Mouse (Mus musculus): ENCODE data around the gene Shld1.
A peak's percentile ranks its signal among the peaks of the same experiment; 100 is the strongest.

Shld1 gene

DNA sequence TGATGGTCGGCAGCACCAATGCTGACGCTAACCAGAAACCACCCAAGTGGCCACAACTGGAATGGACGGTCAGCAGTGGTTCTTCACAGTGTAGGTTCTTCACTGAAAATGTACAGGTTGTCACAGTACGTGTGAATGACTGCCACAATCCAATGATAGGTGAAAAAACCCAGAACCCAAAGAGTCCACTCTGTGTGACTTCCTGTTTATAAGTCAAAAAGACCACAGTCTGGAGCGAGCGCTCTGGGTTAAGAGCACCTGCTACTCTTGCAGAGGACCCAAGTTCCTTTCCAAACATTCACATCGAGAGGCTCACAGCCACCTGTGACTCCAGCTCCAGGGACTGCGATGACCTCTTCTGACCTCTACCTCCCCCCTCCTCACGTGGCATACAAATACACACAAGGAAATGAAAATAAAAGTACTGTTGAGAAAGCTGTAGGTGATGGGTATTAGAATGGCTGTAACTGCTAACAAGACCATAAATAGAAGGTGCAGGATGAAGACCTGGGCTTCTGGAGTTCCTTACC is 38.7 kb downstream of the Shld1 start:
- no peak for DNase-seq

- DNase-seq: no peak
These were observed 39.4 kb downstream of the Shld1 start for GRCm38 (mm10) chr2:132726156-132726555.

- peak; percentile 75 for DNase-seq
These were observed 46.2 kb downstream of the Shld1 start for GRCm38 (mm10) chr2:132732940-132733339.

DNA sequence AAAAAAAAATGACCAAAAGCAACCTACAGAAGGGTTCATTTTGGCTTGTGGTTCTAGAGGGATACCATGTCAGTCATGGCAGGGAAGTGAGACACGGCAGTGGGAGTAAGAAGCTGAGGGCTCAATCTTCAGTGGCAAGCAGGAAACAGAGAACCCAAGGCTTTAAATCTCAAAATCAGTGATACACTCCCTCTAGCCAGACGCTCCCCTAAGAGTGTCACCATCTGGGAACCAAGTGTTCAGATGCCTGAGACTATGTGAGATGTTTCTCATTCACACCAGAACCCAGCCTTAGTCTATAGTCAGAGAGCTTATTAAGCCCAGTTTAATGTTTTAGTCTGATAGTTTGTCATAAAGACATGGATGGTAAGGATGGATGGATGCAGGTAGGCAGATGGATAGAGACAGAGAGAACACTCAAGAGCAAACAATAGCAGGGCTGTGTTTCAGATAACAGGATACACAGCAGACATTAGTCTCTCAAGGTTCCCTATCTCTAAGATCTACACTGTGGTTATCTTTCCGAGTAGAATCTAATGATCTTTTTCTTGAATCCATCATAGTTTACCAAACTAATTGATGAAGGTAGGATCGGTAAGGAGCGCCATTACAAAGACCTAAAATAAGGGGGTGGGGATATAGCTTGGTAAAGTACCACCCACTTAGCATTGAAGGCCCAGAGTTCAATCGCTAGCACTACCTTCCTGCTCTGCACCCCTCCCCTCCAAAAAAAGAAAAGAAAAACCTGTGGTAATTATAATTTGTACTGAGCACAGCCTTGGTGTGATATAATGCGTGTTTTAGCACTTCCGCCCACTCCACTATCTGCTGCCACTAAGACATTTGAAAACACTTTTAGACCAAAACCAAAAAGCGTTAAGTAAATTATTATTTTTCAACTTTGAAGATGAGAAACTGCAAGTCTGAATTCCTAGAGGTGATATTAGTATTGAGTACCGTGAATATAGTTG is 47.2 kb downstream of the Shld1 start:
- no peak for DNase-seq

GRCm38 (mm10) chr2:132738816-132739432 is 52.2 kb downstream of the Shld1 start:
- no peak for DNase-seq

DNA sequence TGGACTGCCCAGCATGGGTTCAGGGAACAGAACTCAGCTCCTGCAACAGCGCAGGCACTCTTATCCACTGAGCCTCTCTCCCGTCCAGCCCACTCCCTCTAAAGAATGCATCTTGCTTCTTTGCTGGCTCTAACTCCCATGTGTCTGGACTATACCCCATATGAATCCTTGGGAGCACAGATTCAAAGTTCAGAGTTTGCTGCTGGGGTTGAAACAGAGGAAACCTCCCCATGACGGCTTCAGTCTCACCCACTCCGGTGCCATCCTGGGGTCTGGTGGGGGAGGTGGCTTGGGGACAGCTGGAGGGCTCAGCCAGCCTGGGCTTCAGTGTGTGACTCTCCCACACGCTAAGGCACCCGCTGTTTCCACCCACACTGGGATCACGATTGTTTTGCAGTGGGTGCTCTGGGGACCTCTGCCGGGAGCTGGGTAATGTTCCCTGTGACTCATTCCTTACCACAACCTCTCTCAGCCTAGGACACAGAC is 55.2 kb downstream of the Shld1 start:
- DNase-seq: peak; percentile 49

- DNase-seq: no peak
These were observed 58.1 kb downstream of the Shld1 start for GRCm38 (mm10) chr2:132744866-132745265.

DNA sequence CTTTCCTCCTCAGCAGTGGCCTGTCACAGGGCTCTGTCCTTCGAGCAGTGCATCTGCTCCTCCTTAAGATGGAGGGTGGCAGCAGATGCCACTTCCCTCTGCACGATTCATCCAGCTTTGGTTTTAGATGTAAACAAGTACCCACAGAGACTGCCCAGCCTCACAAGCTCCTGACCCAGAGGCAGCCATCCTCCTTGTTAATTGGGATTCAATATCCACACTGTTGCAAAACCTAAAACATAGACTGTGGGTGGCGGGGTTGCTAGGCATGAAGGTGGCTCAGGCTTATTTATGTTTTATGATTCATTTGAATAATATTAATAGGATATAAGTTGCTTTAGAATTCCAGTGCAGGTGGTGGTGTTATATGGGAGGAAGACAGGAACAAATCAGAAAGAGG is 59.4 kb downstream of the Shld1 start:
- DNase-seq: no peak

DNA sequence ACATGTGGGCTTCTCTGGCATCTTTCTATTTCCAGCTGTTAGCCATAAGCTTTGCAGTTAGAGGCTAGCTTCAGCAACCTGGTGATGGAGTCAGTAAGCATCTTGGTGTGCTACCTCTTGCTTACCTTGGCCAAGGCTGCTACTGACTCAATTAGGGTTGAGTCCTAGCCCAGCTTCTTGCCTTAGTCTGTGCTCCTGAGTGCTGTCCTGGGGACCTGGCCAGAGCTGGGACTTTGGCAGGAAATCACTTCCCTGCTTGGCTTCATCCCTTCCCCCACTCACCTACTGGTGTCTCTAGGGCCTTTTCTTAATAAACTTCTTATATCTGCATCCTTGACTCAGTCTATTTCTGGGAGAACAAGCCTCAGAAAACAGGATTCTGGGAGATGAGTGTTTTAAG is 64.0 kb downstream of the Shld1 start:
- no peak for DNase-seq

GRCm38 (mm10) chr2:132751141-132752066 is 64.7 kb downstream of the Shld1 start:
- no peak for DNase-seq

DNA sequence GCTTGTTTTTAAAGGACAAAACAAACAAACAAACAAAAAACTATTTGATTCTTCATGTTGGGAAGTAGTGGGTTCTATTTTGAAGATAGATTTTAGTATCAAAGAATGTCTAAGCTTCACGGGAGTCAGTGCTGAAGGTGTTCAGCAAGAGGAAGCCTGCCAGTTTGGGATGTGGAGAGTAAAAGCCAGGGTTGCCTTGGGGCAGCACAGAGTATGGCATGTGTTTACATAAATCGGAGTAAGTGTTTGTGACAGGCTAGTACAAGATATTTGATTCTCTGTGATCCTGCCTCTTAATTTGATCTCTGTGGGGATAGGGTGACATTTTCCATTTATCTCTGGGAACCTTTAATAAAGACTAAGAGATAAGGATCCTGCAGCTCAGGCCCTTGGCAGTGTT is 65.7 kb downstream of the Shld1 start:
- no peak for DNase-seq

DNA sequence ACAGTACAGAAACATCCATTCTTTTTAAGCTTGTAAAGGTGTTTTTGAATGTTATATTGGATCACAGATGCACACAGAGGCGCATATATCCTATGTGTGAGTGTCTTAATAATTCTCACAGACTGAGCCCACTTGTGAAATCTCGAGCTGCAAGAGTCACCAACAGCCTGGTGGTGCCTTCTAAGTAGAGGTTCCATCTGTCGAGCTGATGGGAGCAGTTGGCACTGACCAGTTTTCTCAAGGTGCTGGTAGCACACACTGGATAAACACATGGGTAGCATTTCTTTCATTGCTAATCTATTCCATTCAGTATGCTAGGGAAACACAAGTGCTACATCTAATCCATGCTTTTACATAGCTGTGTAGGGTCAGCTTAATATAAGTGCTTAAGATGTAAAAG is 66.4 kb downstream of the Shld1 start:
- no peak for DNase-seq

DNA sequence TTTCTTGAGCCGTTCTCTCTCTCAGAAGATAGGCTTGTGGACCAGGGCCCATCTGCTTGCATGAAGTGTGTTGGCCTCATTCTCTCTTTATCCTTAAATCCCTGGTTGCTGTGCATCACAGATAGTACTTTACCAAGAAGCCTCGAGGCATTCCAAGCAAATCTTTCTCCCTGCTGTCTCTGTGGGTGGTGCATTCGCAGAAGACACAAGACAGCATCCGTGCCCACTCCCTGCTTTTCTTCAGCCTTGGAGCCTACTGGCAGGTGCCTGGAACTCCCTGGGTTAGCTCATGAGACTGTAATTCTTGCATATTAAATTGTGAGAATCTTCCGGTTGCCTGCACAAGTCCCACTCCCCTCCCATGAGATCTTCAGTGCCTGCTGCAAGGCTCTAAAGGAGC is 71.2 kb downstream of the Shld1 start:
- no peak for DNase-seq

- no peak for DNase-seq
These were observed 84.1 kb downstream of the Shld1 start for GRCm38 (mm10) chr2:132770822-132771221.

DNA sequence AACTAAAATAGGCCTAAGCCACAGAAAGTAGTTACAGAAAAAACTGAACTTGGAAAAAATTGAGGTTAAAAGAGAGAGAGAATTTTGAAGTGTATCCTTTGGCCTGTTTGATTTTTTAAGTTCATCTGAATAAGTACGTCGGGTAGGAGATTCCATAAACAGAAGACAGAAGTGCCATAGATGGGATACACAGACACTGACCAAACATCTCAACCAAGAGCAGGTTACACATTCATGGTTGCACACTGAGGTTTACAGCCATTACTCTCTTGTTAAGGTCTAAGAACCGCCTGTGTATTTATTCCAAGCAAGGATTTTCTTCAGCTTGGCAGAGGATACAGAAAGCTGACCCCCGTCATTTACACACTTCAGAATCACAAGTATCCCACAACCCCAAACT is 94.2 kb downstream of the Shld1 start, which contains the start of gene Chgb:
Gene Chgb, plus strand, starts transcription at position 301 of the 400 bp plus-strand sequence.
- no peak for DNase-seq

DNA sequence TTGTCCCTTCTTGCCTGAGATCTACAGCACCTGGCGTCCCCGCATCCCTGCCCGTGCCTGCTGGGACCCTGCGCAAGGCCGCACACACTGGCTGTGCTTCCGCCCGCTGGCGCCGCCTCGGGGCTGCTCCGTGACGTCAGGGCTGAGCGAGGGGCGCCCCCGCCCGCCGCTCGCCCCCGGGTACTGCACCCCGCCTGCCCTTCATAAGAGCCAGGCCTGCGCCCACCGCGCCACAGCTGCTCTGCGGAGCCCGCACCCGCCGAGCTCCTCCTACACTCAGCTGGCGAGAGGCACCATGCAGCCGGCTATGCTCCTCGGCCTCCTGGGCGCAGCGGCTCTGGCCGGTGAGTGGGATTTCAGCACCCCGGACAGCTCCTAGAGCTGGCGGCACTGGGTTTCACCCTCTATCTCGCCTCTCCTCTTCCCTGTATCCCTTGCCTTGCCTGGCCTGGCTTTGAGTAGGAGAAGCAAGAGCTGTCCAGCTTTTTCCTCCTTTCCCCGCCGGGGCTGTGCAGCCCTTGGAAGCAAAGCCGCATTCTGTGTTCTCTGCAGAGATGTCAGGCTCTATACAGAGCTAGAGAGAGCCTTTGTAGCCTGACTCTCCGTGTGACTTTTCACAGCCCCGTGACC is 94.8 kb downstream of the Shld1 start:
- DNase-seq: peak; percentile 87

- no peak for DNase-seq
These were observed 97.3 kb downstream of the Shld1 start for GRCm38 (mm10) chr2:132784039-132784438.

DNA sequence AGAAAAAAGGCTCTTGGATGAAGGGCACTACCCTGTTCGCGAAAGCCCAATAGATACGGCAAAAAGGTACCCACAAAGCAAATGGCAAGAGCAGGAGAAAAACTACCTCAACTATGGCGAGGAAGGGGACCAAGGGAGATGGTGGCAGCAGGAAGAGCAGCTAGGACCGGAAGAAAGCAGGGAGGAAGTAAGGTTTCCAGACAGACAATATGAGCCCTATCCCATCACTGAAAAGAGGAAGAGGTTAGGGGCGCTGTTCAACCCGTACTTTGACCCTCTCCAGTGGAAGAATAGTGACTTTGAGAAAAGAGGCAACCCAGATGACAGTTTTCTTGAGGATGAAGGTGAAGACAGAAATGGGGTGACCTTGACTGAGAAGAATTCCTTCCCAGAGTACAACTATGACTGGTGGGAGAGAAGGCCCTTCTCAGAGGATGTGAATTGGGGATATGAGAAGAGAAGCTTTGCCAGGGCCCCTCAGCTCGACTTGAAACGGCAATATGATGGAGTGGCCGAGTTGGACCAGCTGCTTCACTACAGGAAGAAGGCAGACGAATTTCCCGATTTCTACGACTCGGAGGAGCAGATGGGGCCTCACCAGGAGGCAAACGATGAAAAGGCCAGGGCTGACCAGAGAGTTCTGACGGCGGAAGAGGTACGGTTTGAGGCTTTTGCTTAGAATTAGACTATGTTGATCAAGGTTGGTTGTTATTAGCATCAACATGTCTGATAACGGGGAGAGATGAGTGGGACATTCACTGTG is 106.9 kb downstream of the Shld1 start:
- no peak for DNase-seq

DNA sequence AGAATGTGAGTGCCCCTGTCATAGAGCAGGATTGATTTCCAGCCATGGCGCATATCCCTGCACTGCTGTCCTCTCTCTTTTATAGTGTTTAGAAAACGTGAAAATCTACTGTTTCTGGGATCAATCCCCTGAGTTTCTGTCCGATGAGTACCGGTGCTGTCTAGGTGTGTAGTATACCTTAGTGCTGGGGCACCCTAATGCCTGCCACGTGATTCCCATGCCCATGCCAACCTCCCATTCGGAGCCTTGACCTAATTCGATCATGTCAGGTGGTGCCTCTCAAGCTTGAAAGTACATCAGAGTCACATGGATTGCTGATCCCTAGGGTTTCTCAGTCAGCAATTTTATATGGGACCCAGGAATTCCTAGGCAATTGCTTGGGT is 107.5 kb downstream of the Shld1 start:
- no peak for DNase-seq

All from kidney, adult 9 months (tissue).